Mouse (Mus musculus): ENCODE measurements around the gene Auh. TPM values are rescaled to one million over a fixed set of nuclear protein-coding genes. Genes with fewer than 3 reads are reported as not detected.

Gene Auh
- total RNA-seq (2023) = 59.7 TPM

GRCm38 (mm10) chr13:52929209-52930171, at the start of gene Auh:
Gene Auh, minus strand, starts transcription at chr13:52929681.

Other genes with a start within 250 kb of the Auh start
- 13.3 TPM for gene Nfil3, start 51.4 kb upstream of the Auh start, total RNA-seq (2023)